Mouse (Mus musculus) monocyte, adult 5-6 weeks (primary cell): ENCODE measurements around the gene C1qtnf7. TPM values are rescaled to one million over a fixed set of nuclear protein-coding genes. Genes with fewer than 3 reads are reported as not detected.

Experiments
- ATAC-seq: fragments of 153-309, 156-312 bp; replicated peaks from 2 replicates; pipeline ENCODE4 v1.8.0; 2017; ENCODE audit warnings: mild to moderate bottlenecking; ENCODE audit not compliant: low TSS enrichment, insufficient number of reproducible peaks, severe bottlenecking, poor library complexity, low FRiP score
- total RNA-seq: library from RNA; stranded (forward); fragments of 200-1000, 200-491, 200-594 nt; gene quantifications from 3 replicates; pipeline ENCODE4 v1.2.3, GENCODE M21; 2017

C1qtnf7 gene
- total RNA-seq, 1 experiment from 2014 or later, result not detected

DNA sequence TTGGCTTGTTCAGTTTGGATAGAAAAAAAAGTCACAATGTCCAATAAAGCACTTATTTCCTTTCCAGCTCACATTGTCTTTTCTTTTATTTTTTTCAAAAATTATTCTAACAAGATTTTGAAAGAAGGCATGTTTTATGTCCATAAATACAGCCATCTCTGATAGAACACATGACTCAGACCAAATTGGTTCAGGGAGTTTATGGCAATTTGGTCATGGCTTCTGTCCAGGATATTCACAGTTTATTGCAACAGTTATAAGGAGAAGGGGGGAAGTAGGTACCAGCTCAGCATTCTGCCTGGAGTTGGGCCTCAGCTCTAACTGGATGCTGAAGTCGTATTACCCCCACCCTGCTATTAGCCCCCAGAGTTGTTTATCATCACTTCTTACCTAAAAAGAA lies 15.5 kb downstream of the C1qtnf7 start:
- no peak for ATAC-seq

GRCm38 (mm10) chr5:43538322-43539167 lies 23.2 kb downstream of the C1qtnf7 start:
- ATAC-seq, result no peak

DNA sequence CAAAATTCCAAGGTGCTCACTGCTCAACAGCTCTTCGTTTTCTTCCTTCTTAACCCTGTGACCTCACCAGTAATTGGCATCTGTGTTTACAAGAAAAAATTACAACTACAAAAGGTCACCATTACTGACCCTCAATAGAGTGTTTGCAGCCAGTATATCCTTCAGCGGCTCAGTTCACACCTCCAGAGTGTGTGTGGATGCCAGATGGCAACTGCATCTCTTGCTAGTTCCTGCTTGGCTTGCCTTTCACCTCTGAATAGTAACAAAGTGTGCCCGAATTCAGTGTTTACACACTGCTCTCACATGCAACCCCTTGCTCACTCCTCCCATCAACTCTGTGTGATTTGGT lies 23.8 kb downstream of the C1qtnf7 start:
- ATAC-seq, result no peak

DNA sequence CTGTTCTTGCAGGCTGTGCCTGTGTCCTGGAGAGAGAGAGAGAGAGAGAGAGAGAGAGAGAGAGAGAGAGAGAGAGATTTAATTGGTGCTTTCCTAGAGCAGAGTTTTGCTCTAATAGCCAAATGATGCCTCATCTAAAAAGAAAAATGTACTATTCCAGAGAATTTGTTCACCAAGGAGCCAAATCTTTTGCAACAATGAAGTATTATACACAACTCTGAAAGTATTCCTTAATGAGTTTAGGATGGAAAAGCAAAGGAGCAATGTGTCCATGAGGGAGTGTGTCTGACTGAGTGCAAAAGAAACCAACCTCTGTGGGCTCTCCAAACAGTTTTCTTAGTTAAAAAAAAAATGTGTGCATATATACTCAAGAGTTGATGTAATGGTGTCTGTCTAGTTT lies 24.5 kb downstream of the C1qtnf7 start:
- ATAC-seq, result no peak

DNA sequence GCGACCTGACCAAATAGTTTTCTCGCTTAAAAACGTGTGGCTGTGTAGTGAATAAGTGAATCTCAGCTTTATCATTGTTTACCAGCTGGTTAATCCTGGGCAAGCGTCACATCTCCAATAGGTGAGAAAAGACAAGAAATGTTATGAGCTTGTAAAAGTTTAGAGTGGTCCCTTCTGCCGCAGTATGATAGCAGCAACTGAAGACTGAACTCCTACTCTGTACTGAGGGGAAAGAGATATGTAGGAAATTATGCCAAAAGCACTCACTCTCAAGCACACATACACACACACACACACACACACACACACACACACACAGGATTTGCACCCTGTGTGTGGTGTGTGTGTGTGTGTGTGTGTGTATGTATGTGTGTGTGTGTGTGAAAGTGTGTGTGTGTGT lies 26.2 kb downstream of the C1qtnf7 start:
- ATAC-seq, result no peak

DNA sequence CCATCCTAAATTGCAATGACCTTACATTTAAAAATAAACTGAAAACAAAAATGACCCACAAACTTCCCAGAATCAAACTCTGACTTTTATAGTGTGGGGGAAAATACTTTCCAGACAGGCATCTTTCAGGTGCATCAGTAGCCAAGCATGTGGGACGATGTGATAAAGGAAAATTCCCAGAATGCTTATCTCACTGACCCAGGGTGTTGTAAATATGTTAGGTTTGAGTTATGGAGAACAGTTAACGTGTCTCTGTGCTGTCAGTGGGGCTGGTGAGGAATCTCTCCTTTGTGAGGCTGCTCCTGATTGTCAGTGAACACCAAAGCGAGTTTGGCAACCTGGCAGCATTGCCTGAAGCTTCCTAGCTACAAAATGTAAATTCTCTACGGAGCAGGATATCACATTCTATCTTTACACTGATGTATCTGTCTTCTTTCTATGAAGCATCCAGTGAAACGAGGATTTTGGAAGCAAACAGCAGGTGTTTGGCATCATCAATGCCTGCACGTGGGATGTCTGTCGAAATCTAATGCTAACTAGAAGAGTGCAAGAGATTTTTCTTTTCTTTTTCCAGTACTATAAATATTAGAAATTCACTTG lies 27.0 kb downstream of the C1qtnf7 start:
- no peak for ATAC-seq

DNA sequence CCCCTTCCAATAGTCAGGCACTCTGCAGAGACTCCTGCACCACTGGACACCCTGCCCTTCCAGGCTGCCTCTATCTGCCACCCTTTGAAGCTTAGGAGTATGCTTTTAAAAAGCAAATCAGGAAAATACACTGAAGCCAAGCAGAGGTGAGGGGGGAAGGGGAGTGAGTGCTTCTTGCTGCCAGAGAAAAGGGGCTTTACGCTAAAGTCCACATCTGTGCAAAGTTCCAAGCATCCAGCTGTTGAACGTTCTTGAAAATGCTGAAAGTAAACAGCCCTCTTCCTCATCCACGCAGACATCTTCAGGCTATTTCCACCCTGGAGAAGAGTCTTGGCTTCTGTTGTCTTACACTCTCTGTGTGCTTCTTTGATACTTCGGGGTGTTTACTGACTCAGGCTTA lies 34.6 kb downstream of the C1qtnf7 start:
- ATAC-seq, result no peak

DNA sequence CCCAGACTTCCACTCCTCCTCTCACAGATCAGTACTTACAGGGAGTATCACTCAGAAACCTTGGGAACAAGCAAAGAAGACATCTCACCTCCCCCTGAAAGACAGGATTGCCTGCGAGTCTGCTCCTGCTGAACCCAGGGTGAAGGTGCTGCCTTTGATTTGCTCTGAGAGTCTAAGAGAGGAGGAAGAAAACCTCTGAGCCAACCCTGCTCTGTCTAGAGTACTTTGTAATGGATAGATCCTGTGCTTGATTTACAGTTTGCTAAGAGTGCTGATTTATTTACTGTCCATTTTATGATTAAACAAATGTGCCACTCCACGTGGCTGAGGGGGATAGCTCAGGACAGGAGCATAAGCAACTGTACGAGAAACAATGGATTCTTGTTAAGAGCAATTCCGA lies 35.1 kb downstream of the C1qtnf7 start:
- ATAC-seq, result no peak

- no peak for ATAC-seq
These were observed 39.5 kb downstream of the C1qtnf7 start for GRCm38 (mm10) chr5:43554871-43555270.

DNA sequence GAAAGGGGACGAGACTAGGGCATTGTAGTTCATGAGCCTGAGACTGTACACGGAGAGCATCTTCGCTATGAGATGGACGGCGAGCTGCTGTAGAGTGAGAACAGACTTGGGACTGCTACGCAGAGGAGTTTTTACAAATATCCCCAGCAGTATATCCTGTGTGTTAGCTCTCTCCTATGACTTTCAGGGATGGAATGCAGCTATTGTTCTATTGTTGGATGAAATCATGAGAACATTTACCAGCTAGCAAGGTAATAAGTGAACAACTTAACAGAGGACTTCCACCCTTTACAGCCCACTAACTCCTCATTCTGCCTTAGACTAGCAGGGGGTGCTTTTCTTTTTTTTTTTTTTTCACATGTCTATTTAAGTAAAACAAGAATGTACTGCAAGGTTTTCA lies 40.1 kb downstream of the C1qtnf7 start:
- no peak for ATAC-seq

- ATAC-seq, result no peak
These were observed 42.1 kb downstream of the C1qtnf7 start for GRCm38 (mm10) chr5:43557436-43557835.

GRCm38 (mm10) chr5:43561639-43562252 lies 46.4 kb downstream of the C1qtnf7 start:
- no peak for ATAC-seq

GRCm38 (mm10) chr5:43569720-43570359 lies 54.5 kb downstream of the C1qtnf7 start:
- no peak for ATAC-seq

- no peak for ATAC-seq
These were observed 67.5 kb downstream of the C1qtnf7 start for GRCm38 (mm10) chr5:43582876-43583275.

DNA sequence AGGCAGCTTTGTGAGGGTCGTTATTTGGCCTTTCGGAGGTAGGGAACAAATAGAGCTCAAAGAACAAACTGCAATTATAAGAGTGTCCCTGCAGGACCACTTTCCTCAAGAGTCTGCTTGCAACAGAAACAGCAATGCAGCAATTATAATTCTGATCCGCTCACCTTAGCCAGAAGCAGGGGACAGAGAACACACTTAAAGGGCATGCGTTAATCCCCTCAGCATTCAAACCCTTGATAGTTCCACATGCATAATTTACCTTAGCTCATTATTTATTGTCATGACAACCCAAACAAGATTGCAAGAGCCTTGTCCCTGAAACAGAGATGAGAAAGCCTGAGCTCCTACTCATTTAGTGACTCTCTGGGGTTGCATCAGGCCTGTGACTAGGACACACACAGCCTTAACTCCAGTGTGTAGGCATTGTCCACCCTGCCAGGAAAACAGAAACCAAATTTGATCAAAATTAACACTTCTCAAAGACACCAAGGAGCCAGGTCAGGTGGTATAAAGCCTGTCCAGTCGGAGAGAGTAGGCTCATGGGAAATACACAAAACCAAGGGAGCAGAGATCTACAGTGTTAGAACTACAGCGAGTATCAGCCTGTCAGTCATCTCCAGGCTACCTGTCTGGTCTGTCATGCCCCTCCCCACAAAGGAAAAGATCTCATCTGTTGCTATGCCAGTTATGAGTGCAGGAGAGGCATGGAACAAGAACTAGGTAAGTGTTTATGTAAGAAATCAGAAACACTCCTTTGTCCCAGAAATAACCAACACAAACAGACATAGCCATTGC lies 68.2 kb downstream of the C1qtnf7 start:
- no peak for ATAC-seq

- no peak for ATAC-seq
These were observed 69.1 kb downstream of the C1qtnf7 start for GRCm38 (mm10) chr5:43584464-43584863.

- ATAC-seq, result no peak
These were observed 70.3 kb downstream of the C1qtnf7 start for GRCm38 (mm10) chr5:43585406-43586245.

DNA sequence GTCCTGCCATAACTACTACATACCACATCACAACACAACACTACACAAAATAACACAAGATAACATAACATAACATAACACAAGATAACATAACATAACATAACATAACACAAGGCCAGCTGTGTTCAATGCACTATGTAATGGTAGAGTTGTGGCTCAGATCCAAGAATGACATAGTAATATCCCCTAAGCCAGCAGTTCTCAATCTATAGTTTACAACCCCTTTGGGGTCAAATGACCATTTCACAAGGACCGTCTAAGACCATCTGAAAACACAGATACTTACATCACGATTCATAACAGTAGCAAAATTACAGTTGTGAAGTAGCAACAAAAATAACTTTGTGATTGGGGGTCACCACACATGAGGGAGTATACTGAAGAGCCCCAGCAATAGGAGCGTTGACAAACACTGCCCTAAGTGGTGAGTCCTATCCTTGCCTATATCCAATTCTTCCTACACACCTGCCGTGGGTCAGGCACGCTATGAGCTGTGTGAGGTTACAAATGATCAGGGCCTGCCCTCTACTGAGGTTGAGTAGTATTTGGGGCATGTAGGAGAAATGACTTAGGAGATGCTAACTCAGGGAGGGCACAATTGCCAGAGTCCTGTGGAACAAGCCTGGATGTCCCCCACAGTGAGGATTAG lies 73.6 kb downstream of the C1qtnf7 start:
- no peak for ATAC-seq
